Mouse (Mus musculus) liver, postnatal 0 days (tissue): Measurements from ENCODE around the gene 4930562C15Rik. TPM values are rescaled to one million over a fixed set of nuclear protein-coding genes. Genes with fewer than 3 reads are reported as not detected.

Experiments
- ATAC-seq: fragments of 200-750 bp; cut with Nextera tagmentation; 2 replicates; pipeline ENCODE4 v1.8.0; 2017; ENCODE audit warnings: mild to moderate bottlenecking, moderate library complexity
- DNase-seq: peaks from one replicate; pipeline ENCODE4 v3.0.0-alpha.2; 2016
- H3K27ac ChIP-seq: fragments of 300-500 bp; sonication (generic); 2 replicates; pipeline ENCODE4 v1.5.1; 2014; ENCODE audit warnings: antibody characterized with exemption, moderate library complexity, mild to moderate bottlenecking, low read depth
- H3K27me3 ChIP-seq: fragments of 300-500 bp; sonication (generic); 2 replicates; pipeline ENCODE4 v1.6.1; 2014; ENCODE audit warnings: low read length, control low read depth, mixed read lengths; ENCODE audit not compliant: insufficient read depth
- H3K36me3 ChIP-seq: fragments of 300-500 bp; sonication (generic); replicated peaks from 2 replicates; pipeline ENCODE4 v1.6.1; 2014; ENCODE audit warnings: mild to moderate bottlenecking, control low read depth, low read length, moderate library complexity, mixed read lengths; ENCODE audit not compliant: insufficient read depth
- H3K4me1 ChIP-seq: fragments of 300-500 bp; sonication (generic); 2 replicates; pipeline ENCODE4 v1.6.1; 2014; ENCODE audit warnings: antibody characterized with exemption, mild to moderate bottlenecking, control low read depth; ENCODE audit not compliant: insufficient read depth
- H3K4me2 ChIP-seq: fragments of 300-500 bp; sonication (generic); 2 replicates; pipeline ENCODE4 v1.6.1; 2014; ENCODE audit warnings: low read depth, mild to moderate bottlenecking, low read length, moderate library complexity, mixed read lengths
- H3K4me3 ChIP-seq: fragments of 300-500 bp; sonication (generic); 2 replicates; pipeline ENCODE4 v1.5.1; 2014; ENCODE audit warnings: low read depth, low read length
- H3K9ac ChIP-seq: fragments of 300-500 bp; sonication (generic); replicated peaks from 2 replicates; pipeline ENCODE4 v1.6.1; 2014; ENCODE audit warnings: mild to moderate bottlenecking, moderate library complexity
- H3K9me3 ChIP-seq: fragments of 300-500 bp; sonication (generic); 2 replicates; pipeline ENCODE4 v1.6.1; 2016; ENCODE audit warnings: mild to moderate bottlenecking, control low read depth, low read length, mixed read lengths
- CTCF ChIP-seq: sonication (generic); IDR thresholded peaks from 2 replicates; pipeline ENCODE4 v1.5.1; 2016; ENCODE audit warnings: antibody characterized with exemption, low read depth
- EP300 ChIP-seq: IDR thresholded peaks from 2 replicates; pipeline ENCODE4 v1.6.1; 2016; ENCODE audit warnings: antibody characterized with exemption, low read depth, mild to moderate bottlenecking
- WGBS: fragments of 180-500 bp; shearing (Covaris S2); extraction: QIAGEN DNeasy Blood & Tissue Kit; methylation state at CpG from one replicate; pipeline ENCODE4 v1.1.7; 2014; ENCODE audit not compliant: insufficient replicate concordance; 5-methylcytosine and 5-hydroxymethylcytosine counted together
- polyA plus RNA-seq: library from polyadenylated mRNA; unstranded; fragments of >200 nt; fragmentation: Nextera tagmentation; extraction: Ambion mirVana; gene quantifications from 2 replicates; pipeline ENCODE4 v1.2.1, GENCODE M21; 2015

4930562C15Rik gene
- polyA plus RNA-seq, 1 experiment from 2014 or later, result not detected

GRCm38 (mm10) chr16:4870490-4870889 is 35.3 kb downstream of the 4930562C15Rik start:
- 83% methylated on average over 5 of the region's 5 CpGs for WGBS
- Histone ChIP-seq H3K4me3 (no peak overlapping the region), H3K9ac (no peak overlapping the region), H3K36me3 (peaks cover 18% of the 10 kb centered on the region), H3K9me3 (no peaks in the 10 kb centered on the region), H3K4me2 (no peak overlapping the region), H3K27ac (no peak overlapping the region), H3K4me1 (peaks cover 3% of the 10 kb centered on the region), H3K27me3 (no peaks in the 10 kb centered on the region)
- DNase-seq, result no peak
- no peak for TF ChIP-seq EP300
- no peak for TF ChIP-seq CTCF
- no peak for ATAC-seq

GRCm38 (mm10) chr16:4871926-4872325 is 36.7 kb downstream of the 4930562C15Rik start:
- Histone ChIP-seq H3K4me1 (peaks cover 18% of the 10 kb centered on the region), H3K36me3 (peaks cover 28% of the 10 kb centered on the region), H3K27ac (no peak overlapping the region), H3K9ac (no peak overlapping the region), H3K27me3 (no peaks in the 10 kb centered on the region), H3K4me3 (no peak overlapping the region), H3K9me3 (no peaks in the 10 kb centered on the region), H3K4me2 (no peak overlapping the region)
- TF ChIP-seq EP300 (no peak), CTCF (no peak)
- ATAC-seq, result no peak
- no peak for DNase-seq
- 81% methylated on average over 2 of the region's 2 CpGs for WGBS

DNA sequence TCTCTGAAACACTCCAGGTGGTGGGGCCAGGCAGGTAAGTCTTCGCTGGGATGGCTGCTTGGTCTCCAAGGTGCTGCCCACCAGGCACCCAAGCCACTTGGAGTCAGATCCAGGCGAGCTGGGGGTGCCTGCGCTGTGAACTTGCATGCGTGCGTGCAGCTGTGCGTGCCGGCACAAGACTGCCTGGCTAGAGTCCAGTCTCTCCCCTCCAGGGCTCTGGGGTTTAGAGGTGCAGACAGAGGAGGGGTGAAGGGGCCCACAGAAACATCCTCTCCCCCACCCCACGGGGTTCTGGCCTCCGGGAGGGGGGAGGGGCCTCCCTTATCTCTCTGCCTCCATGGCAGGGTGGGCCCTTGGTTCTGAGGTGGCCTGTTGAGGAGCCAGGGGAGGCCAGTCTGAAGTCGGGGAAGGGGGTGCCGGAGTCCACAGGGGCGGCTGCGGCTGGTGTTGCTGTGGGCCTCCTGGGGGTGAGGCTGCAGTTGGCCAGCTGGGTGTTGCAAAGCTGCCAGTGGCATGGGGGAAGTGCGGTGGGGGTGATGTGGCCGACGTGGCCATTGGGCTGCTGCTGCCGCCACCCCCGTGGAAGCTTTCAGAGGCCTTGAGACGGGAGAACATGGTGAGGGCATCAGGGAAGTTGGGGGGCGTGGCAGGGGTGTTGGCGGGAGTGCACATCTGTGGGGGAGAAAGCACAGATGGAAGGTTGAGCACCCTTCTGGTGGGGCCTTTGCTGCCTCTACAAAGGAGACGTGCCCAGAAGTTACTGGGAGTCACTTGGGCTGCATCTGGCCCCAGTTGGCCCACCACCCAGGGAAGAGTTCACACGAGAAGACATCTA is 40.2 kb downstream of the 4930562C15Rik start:
- H3K36me3 ChIP-seq, result peaks cover 28% of the 10 kb centered on the region
- WGBS, result 56% methylated on average over 23 of the region's 23 CpGs
- H3K9me3 ChIP-seq, result no peaks in the 10 kb centered on the region
- no peaks in the 10 kb centered on the region for H3K27me3 ChIP-seq
- no peak overlapping the region for H3K4me3 ChIP-seq
- no peak overlapping the region for H3K27ac ChIP-seq
- TF ChIP-seq CTCF (no peak), EP300 (no peak)
- ATAC-seq (no peak), DNase-seq (peak; percentile 39)
- peaks cover 33% of the 10 kb centered on the region for H3K4me1 ChIP-seq
- H3K9ac ChIP-seq, result no peak overlapping the region
- peak overlapping the region; percentile 40 for H3K4me2 ChIP-seq

- Histone ChIP-seq H3K9me3 (no peaks in the 10 kb centered on the region), H3K36me3 (peaks cover 28% of the 10 kb centered on the region), H3K27me3 (no peaks in the 10 kb centered on the region), H3K9ac (no peak overlapping the region), H3K4me3 (no peak overlapping the region), H3K27ac (no peak overlapping the region), H3K4me2 (peak overlapping the region; percentile 40; the same call in 1 of the 2 replicates), H3K4me1 (peaks cover 37% of the 10 kb centered on the region)
- ATAC-seq (no peak), DNase-seq (peak; percentile 69)
- WGBS, result 68% methylated on average over 8 of the region's 8 CpGs
- TF ChIP-seq EP300 (no peak), CTCF (no peak)
Observed at GRCm38 (mm10) chr16:4876033-4876680, 40.9 kb downstream of the 4930562C15Rik start.

- peaks cover 47% of the 10 kb centered on the region for H3K4me1 ChIP-seq
- peak; percentile 25 for DNase-seq
- H3K4me3 ChIP-seq, result peak overlapping the region; percentile 87; the same call in 1 of the 2 replicates
- no peak for ATAC-seq
- H3K9me3 ChIP-seq, result no peaks in the 10 kb centered on the region
- TF ChIP-seq CTCF (no peak), EP300 (no peak)
- H3K36me3 ChIP-seq, result peaks cover 28% of the 10 kb centered on the region
- H3K4me2 ChIP-seq, result peak overlapping the region; percentile 86
- no peaks in the 10 kb centered on the region for H3K27me3 ChIP-seq
- H3K9ac ChIP-seq, result no peak overlapping the region
- H3K27ac ChIP-seq, result peak overlapping the region; percentile 97
- WGBS, result 44% methylated on average over 4 of the region's 4 CpGs
Observed at GRCm38 (mm10) chr16:4877195-4877594, 42.0 kb downstream of the 4930562C15Rik start.

GRCm38 (mm10) chr16:4877701-4878100 is 42.5 kb downstream of the 4930562C15Rik start:
- no peak for TF ChIP-seq CTCF
- no peak for TF ChIP-seq EP300
- H3K27me3 ChIP-seq, result no peaks in the 10 kb centered on the region
- H3K36me3 ChIP-seq, result peaks cover 28% of the 10 kb centered on the region
- ATAC-seq, result no peak
- peak overlapping the region; percentile 87 for H3K4me3 ChIP-seq
- H3K4me2 ChIP-seq, result peak overlapping the region; percentile 86
- DNase-seq, result no peak
- peak overlapping the region; percentile 93 for H3K9ac ChIP-seq
- 62% methylated on average over 3 of the region's 3 CpGs for WGBS
- H3K9me3 ChIP-seq, result no peaks in the 10 kb centered on the region
- peaks cover 48% of the 10 kb centered on the region for H3K4me1 ChIP-seq
- peak overlapping the region; percentile 97 for H3K27ac ChIP-seq
